Mouse (Mus musculus): ENCODE data around the gene Def8.

Gene Def8

DNA sequence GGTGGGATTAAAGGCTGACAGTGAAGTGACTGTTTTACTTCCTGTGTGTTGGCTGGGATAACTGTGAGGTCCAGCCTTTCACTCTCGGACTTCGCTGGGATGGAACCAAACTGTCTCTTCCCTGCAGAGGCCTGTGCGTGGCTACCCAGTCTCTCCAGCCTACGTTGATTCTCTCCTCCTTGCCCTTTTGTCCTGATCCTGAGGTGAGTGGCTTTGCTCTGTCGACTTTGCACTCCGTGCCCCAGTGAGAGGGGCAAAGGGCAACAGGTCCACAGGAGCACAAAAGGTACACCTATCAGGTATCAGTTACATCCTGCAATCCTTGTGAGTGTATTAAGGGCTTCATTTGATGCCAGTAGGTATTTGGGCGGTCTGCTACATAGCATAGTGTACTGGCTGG is at the start of gene Def8:
Def8 (plus strand) TSS at position 87 of the 400 bp plus-strand sequence.
- DNase-seq = no peak

DNA sequence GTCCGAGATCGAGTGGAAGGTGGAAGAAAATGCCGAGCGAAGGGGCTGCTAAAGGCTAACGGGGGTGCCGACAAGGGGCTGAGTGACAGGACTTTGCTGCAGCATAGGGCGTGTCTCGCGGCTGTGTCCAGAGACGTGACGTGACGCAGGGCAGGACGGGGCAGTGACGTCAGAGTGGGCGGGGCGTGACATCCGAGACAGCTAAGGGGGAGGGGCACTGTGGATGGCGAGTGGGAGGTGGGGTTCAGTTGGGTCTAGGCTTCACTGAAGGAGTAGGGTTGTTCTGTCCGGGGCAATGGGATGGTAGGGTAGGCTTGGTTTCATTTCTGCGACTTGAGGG is 49.1 kb upstream of the Def8 start:
- DNase-seq = peak; percentile 97 to 99

DNA sequence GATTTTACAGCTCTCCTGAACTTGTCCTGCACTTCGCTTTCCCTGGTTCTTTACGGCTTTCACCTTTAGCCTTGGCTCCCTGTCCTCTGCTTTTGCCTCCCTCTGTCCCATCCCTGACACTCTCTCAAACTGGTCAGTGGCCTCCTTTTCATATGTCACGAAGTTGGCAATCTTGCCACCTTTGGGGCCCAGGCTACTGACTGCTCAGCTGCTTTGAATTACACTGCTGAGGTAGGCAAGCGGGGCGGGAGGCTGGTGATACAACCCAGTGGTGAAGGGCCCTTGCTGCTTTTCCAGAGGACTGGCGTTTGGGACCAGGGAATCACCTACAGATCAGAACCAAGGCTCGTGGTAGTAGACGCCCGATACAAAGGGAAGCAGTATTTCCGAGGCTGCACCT is 47.6 kb upstream of the Def8 start:
- no peak for DNase-seq

DNA sequence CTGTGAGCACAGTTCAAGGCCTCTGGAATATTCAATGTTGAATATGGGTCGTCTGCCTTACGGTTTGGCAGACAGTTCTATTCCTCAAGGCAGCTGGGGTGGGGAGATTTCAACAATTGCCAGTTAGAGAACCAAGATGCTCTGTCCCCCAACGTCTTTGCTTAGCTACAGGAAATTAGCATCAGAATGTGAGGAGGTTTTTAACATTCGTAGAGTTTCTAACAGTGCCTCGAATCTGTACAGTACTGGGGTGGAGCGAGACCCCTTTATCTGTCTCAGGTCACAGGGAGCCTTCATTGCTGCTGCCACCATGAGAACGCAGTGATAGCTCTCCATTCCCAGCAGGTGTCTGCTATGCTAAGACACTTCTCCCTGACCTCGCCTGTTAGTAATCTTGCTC is 47.2 kb upstream of the Def8 start:
- DNase-seq = no peak

DNA sequence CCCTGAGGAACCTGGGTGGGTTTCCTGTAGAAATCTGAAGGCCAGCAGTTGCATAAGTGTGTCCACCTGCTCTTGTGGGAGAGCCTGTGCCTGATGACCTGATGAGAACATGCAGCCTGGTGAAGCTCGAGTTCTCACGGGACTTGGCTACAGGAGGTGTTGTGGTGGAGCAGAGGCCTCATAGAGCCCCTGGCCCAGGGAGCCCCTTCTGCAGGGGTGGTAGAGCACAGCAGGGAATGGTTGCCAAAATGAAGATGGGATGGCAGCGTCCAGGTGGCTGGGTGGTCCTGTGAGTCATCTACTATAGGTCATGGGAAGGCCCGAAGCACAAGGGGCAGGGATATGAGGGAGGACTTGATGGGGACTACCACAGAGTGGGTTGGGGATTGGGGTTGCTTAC is 41.6 kb upstream of the Def8 start:
- no peak for DNase-seq

DNA sequence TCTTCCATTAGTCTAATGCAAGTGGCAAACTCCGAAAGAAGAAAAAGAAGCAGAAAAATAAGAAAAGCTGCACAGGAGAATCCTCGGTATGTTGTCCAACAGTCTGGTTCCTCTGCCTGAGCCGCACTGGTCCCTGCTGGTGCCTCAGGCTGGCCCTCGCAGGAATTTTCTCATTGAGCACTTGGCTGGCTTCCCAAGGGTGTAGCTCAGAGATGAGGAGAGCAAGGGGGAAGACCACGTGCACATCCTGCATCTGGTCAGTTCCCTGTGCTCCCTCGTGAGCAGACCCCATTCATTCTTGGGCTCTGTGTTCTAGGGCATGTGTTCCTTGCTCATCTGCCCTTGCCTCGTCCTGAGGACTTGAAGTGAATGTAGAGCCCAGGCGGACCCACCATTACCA is 40.8 kb upstream of the Def8 start:
- no peak for DNase-seq

DNA sequence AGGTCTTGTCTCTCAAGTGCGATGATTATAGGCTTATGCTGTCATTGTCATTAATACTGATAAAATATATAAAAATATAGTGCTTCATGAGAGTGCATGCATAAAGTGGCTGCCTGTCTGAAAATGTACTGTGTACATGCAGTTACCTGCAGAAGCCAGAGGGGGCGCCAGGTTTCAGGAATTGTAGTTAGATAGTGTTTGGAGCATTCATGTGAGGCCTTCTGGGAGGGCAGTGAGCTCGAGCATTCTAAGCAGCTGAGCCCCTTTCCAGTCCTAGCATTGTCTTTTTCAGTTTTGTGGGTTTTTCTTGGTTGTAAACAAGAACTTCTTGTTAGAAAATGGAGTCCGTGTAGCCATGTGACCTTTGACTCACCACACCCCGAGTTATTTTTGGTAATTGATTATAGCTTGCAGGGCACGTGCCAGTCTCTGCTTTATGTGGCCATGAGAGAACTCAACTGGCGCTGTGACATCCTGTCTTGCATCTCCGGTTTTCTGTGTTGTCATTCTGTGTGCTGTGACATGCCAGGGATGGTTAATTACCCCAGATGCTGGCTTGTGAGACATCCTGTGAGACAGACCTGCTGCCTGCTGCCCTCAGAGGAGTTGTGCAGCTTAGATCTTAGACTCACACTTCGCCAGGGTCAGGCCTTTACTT is 38.3 kb upstream of the Def8 start:
- DNase-seq = peak; percentile 46 to 71

DNA sequence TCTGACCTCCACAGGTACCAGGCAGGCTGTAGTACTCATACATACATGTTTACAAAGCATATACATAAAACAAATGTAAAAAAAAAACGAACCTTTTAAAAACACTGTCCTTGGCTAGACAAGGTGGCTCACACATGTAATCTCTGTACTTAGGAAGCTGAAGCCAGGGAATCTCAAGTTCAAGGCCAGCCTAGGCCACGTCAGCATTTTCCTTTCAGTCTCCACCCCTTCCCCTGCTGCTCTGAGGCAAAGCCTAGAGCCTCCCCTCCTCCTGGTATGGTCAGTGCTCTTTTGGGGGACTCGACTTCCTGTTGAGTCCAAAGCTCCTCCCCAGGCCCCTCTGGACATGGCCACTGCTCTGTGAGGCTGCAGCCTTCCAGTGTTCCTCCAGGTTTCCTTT is 36.3 kb upstream of the Def8 start:
- no peak for DNase-seq

DNA sequence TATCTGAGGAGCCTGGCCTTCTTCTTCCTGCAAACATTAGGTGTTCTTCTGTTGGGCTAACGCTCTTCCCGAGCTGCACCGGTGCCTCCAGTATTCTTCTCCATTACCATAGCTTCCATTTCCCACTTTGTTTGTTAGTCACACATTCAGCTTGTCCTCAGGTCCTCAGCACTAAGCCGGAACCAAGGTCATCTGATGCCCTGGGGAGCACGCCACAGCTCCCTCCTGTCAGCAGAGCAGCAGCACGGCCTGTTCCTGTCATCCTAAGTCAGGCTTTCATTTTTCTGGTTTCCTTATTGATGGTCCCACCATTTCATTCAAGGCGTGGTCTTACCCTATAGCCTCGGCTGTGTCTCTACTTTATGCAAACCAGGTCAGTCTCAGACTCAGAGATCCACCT is 35.5 kb upstream of the Def8 start:
- DNase-seq = no peak

DNA sequence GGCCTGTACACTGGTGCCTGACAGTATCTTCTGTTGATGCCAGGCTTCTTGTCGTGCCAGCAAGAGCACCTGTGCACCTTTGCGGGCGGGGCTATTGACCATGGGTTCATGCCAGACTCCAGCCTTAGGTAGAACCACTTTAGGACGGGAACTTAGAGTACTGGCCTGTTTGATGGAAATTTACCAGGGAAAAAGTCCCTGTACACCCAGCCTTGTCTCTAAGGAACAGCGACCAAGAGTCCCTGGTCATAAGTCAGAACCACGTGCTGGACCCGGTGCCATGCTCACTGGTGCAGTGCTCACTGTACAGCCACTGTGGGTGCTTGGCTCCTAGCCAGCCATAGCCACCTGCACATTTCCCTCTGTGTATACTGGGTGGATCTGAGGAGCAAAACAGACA is 34.3 kb upstream of the Def8 start:
- DNase-seq = peak; percentile 58

DNA sequence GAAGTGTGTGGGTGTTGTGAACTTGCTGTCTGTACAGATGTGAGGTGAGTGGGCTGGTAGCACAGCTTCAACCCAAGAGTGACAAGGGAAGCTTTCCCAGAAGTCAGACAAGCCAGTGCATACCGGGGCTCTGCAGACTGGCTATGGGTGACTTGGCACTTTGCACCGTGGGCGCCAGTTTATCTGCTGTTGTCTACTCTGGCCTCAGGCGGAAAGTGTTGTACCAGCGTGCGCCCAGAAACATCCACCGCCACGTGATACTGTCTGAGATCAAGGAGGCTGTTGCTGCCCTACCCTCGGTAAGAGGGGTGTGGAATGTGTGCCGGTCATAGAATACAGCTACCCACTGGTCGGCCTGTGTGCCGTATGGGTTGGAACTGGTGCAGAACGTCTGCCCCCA is 25.0 kb upstream of the Def8 start:
- no peak for DNase-seq

DNA sequence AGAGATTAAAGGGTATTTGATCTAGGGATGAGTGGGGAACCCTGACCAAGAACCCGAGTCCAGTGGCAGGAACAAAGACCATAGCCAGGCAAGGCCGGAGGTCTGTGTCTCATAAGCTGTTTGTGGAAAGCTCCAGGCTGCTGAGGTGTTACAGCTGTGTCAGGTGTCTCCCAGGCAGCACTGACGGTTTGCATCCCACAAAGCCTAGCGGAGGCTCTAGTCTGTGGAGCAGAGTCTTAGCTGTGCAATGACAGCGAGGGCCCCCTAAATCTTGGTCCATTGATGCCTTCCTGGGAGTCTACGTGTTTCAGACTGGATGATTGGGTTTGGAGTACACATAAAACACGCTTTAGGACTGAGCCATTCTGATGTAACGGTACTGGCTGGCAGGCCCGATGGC is 21.4 kb upstream of the Def8 start:
- DNase-seq = no peak

DNA sequence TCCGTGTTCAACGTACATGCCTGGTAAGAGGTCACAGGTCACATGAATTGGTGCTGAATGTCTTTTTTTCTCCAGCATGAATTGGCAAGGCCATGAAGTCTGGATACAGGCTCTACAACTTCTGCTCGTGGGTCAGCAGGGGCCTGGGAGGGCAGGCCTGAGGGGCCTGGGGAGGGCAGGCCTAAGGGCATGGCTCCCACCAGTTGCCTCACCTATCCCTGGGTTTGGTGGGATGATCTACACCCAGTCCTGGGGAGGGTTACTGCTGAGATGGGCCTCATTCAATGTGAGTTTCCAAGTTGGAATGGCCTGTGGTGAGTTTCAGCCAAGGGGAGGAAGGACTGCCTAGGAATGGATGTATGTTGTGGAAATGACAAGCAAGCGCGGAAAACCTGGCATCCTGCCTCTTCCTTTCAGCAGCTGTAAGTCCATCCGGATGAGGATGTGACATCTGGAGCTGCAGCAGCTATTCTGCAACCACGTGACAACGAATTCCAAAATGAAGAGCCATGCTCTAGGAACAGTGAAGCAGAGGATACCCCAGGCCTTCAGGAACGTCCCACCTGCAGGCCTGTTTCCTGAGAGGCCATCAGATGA is 20.5 kb upstream of the Def8 start:
- DNase-seq = no peak

DNA sequence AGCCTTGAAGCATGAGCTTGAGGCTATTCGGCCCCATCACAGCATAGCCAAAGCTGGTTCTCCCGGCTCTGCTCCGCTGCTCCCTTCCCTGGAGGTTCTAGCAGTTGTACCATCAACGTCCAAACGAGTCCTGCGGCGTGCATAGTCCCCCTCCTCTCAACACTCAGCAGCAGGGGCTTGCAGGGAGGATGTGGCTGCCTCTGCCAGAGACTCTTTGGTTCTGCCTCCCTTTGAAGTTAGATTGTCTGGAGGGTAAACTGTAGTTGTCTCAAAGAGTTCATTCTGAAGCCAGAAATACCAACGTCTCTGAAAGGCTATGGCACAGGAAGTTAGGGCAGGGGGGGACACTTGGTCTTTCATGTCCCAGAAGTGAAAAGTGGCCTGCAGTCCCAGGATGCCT is 18.8 kb upstream of the Def8 start:
- no peak for DNase-seq

DNA sequence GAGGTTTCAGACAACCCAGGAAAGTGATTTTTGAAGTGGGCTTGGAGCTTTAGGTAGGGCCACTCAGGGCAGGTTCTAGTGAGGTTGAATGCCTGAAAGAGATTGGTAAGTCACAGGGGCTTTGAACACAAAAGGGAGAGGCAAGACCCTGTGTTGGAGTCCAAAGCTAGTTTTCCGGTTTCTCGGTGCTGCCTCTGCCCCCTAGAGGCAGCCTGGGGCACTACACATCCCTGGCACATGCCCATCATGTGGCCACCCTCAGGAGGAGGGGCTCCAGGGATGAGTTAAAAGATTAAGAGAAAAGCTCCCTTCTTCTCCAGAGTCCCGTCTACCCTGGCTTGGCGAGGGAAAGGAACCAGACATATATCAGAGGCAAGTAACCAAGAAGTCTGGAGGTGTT is 16.5 kb upstream of the Def8 start, which contains the start of gene Mc1r:
Mc1r (plus strand) TSS at position 322 of the 400 bp plus-strand sequence.
- DNase-seq = peak; percentile 84 to 89

DNA sequence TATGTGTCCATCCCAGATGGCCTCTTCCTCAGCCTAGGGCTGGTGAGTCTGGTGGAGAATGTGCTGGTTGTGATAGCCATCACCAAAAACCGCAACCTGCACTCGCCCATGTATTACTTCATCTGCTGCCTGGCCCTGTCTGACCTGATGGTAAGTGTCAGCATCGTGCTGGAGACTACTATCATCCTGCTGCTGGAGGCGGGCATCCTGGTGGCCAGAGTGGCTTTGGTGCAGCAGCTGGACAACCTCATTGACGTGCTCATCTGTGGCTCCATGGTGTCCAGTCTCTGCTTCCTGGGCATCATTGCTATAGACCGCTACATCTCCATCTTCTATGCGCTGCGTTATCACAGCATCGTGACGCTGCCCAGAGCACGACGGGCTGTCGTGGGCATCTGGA is 15.7 kb upstream of the Def8 start:
- DNase-seq = no peak

DNA sequence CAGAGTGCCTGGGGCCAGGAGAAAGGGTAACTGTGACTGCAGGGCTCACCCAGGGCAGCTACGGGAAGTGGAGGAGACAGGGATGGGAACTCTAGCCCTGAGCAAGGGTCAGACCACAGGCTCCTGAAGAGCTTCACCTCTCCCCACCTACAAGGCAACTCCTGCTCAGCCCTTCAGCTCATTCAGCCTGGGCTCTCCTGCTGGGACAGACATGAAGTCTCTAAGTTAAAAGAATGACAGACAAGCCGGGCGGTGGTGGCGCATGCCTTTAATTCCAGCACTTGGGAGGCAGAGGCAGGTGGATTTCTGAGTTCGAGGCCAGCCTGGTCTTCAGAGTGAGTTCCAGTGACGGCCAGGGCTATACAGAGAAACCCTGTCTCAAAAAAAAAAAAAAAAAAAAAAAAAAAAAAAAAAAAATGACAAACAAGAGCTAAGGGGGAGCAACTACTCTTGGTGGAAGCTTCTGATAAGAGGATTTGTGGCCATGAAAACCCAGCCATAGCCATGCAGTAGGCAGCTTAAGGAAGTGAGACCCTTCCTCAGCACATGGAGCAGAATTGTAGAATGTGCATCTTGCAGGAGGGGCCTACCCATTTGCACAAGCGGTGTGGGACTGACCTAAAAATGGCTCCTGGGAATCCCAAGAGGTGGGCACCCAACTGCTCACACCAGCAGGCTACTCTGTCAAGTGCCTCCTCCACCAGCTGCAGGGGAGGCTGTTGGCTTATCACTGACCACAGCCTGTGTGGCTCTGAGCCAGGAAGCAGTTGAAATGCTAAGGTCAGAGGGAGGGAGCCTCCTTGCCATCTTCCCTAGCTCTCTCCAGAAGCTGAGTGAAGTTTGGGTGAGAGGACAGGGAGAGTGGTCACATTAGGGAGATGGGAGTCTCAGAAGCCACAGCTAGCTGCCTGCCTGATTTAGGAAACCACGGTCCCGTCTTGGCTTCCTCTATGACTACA is 14.5 kb upstream of the Def8 start:
- peak in 1 of 2 experiments; percentile 44 for DNase-seq

DNA sequence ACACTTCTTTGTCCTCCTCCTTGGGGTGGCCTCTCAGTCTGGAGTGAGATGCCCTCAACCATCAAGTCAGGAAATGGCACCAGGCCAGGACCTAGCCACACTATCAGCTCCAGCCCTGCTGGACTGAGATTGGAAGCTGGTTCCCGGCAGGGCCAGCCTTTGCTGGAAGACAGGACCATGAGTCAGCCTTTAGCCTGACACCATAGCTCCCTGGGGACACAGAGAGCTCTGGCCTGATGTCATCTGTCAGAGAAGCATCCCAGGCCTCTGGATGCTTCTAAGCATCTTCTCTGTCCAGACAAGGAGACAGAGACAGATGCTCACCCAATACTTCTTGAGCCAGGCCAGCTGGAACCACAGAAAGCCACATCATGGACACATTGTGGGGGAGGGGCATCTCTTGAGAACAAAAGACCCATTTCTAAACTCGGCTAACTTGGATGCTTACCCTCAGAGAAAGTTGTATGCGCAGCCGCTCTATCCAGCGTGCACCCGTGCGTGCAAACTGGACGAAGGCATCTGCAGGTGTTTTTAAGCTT is 13.2 kb upstream of the Def8 start:
- peak; percentile 69 to 80 for DNase-seq

DNA sequence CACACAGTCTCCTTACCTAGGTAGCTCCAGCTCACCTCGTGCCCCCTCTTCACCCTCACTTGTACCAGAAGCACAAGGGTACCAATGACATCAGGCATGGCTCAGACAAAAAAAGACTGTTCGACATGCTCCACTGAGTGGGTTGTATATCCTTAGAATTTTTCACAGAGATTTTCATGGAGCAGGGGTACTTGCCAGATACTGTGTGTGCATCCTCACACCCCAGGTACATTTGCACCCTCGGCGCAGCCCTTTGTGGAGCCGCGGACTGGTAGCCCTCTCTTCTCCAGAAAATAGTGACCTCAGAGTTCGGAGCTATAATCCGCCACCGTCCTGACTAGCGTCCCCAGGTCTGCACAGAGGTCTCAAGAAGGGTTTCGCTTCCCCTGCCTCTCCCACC is 12.5 kb upstream of the Def8 start:
- no peak for DNase-seq

DNA sequence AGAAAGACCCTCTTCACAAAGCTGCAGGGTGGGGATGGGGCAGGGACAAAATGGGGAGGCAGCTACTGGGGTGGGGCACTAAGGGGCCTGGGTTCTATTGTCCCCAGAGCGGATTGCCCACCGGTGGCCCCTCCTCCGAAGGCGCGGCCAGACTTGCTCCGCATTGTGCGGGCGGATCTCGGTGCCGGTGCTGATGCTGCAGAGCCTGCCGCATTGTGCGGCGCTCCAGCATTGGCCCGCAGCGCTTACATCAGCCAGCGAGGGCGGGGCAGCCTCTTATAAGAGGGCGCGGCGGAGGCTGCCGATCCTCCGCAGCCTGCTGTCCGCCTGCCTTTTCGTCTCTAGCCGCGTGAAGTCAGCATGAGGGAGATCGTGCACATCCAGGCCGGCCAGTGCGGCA is 12.1 kb upstream of the Def8 start, which contains the start of gene Tubb3:
Tubb3 (plus strand) TSS at position 179 of the 400 bp plus-strand sequence.
- peak; percentile 93 to 96 for DNase-seq

DNA sequence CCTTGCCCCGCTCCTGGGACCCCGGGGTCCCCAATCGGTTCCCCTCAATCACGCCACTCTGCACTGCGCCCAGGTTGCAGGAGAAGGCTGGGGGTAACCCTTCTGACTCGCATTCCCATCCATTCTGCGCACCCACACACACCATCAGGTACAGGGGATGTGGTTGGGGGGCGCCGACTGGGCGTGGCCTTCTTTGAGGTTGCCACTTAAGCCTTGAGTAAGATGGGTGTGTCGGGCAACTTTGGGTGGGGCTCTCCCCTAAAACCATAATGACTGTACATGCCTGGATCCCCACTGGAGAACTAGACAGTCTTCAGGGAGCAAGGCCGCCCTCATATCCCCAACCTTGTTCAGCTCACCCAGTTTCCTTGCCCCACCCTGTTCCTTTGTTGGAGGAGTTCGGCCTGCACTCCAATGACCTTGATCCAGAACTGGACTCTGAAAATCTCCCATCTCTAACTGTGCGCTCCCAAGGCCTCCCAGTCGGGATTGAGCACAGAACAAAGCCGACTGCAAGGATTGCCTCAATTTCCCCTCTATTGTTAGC is 11.5 kb upstream of the Def8 start:
- DNase-seq = no peak

DNA sequence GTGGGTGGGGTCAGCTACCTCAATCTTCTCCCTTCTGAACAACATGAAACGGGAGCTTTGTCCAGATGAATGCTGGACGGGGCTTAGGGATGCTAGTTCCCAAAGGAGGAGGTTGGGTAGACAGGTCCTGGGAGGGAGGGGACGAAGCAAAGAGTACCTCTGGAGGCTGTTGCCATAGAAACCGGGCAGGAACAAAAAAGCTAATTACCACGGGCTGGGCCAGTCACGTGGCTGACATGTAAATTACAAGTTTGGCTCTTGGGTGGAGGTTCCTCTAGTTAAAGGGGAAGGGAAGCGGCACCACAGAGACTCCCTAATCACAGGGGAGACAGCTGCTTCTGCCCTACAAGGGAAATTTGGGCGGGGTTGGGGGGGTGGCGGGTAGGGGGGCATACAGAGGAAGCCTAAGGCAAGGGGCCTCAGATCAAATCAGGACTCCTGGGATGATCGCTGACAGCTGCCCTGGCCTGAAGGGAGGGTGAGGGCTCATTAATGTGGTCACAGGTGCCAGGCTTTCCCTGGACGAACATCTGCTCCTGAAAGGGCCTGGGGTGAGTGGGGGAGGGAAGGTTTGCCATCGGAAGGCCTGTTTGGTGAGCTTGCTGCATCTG is 10.7 kb upstream of the Def8 start:
- peak; percentile 62 to 69 for DNase-seq

DNA sequence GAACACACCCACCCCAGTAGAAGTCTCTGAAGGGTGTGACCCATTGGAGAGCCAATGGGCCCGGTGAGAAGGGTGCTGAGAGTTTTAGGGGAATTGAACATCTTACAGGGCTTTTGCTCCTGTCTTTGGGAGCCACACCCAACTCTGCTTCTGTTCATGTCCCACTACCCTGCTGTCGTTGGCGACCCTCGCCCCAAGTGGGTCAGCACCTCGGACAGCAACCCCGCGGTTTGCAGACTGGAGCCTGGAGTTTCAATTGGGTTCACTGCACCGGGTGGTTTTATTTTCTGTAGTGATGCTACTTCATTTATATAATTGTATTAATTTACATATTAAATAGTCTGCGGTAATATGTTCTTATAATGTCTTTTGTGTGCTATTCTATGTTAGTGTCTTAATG is 9.1 kb upstream of the Def8 start:
- DNase-seq = no peak
